Mouse (Mus musculus): ENCODE results near the gene Gm4565. TPM values are rescaled to one million over a fixed set of nuclear protein-coding genes. Genes with fewer than 3 reads are reported as not detected.
"Not testable (repeated sequence)": the region's sequence is repeated elsewhere in the genome, so short reads cannot be mapped to it uniquely, and the experiment has no call there.

The Gm4565 gene
- polyA plus RNA-seq (2015; fragmentation: Nextera tagmentation; extraction: Ambion mirVana): not detected in 2 replicates

DNA sequence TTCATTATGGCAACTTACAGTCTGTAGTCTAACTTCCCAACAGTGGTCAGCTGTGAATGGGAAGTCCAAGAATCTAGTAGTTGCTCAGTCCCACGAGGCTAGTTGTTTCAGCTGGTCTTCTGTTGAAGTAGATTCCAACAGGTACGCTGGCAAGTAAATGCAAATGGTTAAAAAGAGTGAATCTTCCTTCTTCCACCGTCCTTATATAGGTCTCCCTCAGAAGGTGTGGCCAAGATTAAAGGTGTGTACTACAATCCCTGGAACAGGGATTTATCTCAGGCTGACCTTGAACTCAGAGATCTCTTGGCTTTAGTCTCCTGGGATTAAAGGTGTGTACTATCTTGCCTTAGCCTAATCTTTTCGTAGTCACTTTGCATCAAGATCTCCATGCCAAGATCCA lies at the start of gene Gm4565:
Gene Gm4565 (minus strand): TSS at position 101 of the 400 bp plus-strand sequence.
- not testable (repeated sequence) for H3K4me2 ChIP-seq; H3K9me3 ChIP-seq (replicated peaks); H3K4me1 ChIP-seq (replicated peaks); H3K36me3 ChIP-seq (replicated peaks); ATAC-seq (ENCODE audit: insufficient read depth); H3K4me3 ChIP-seq (replicated peaks); H3K27me3 ChIP-seq; H3K9ac ChIP-seq; H3K27ac ChIP-seq (replicated peaks)
- 53% methylated on average over 2 of the region's 4 CpGs for WGBS (ENCODE audit: insufficient replicate concordance)

DNA sequence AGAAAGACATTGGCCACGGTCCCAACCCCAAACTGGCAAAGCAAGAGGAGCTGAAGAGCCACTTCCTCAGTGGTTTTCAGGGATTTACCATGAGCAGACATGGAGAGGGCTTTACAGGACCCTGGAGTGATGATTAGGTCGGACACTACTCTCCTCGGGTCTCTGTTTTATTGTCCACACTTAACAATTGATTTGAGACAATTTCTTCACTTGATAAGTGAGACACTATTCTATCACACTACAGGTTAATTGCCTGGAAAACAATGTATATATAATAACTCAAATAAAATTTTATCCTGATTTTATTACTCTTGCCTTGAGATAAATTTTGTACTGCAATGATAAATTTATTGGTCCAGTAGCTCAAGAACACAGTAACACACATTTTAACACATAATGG lies 22.7 kb downstream of the Gm4565 start, which contains the start of gene Gm4201:
Gene Gm4201 (minus strand): TSS at position 101 of the 400 bp plus-strand sequence.
- H3K36me3 ChIP-seq (replicated peaks); H3K27me3 ChIP-seq; H3K9me3 ChIP-seq (replicated peaks); H3K27ac ChIP-seq (replicated peaks); H3K4me2 ChIP-seq; H3K4me3 ChIP-seq (replicated peaks); ATAC-seq (ENCODE audit: insufficient read depth); H3K9ac ChIP-seq; H3K4me1 ChIP-seq (replicated peaks): not testable (repeated sequence)
- WGBS (ENCODE audit: insufficient replicate concordance): no CpG with 5 or more reads among the region's 3 CpGs

GRCm38 (mm10) chr7:22534787-22535186 lies 53.1 kb downstream of the Gm4565 start, which contains the start of gene Gm8677:
TSS of gene Gm8677 (minus strand) at chr7:22534887.
- not testable (repeated sequence) for H3K9me3 ChIP-seq (replicated peaks); H3K27ac ChIP-seq (replicated peaks); H3K27me3 ChIP-seq; H3K36me3 ChIP-seq (replicated peaks); H3K4me3 ChIP-seq (replicated peaks); H3K4me1 ChIP-seq (replicated peaks); H3K4me2 ChIP-seq; H3K9ac ChIP-seq; ATAC-seq (ENCODE audit: insufficient read depth)
- no CpG with 5 or more reads among the region's 1 CpGs for WGBS (ENCODE audit: insufficient replicate concordance)

Other genes with a start within 250 kb of the Gm4565 start
- gene Gm8660, start 217.1 kb downstream of the Gm4565 start, polyA plus RNA-seq (2015; fragmentation: Nextera tagmentation; extraction: Ambion mirVana): not detected in 2 replicates
- gene Vmn1r148, start 174.5 kb downstream of the Gm4565 start, polyA plus RNA-seq (2015; fragmentation: Nextera tagmentation; extraction: Ambion mirVana): not detected in 2 replicates
- gene Vmn1r149, start 149.9 kb downstream of the Gm4565 start, polyA plus RNA-seq (2015; fragmentation: Nextera tagmentation; extraction: Ambion mirVana): not detected in 2 replicates
- gene Gm10665, start 124.1 kb downstream of the Gm4565 start, polyA plus RNA-seq (2015; fragmentation: Nextera tagmentation; extraction: Ambion mirVana): not detected in 2 replicates
- not detected in 2 replicates for gene Vmn1r151, start 88.4 kb downstream of the Gm4565 start, polyA plus RNA-seq (2015; fragmentation: Nextera tagmentation; extraction: Ambion mirVana)
- gene Vmn1r152, start 65.2 kb downstream of the Gm4565 start, polyA plus RNA-seq (2015; fragmentation: Nextera tagmentation; extraction: Ambion mirVana): not detected in 2 replicates
- gene Gm8677, start 53.2 kb downstream of the Gm4565 start, polyA plus RNA-seq (2015; fragmentation: Nextera tagmentation; extraction: Ambion mirVana): not detected in 2 replicates
- gene Gm4201, start 22.8 kb downstream of the Gm4565 start, polyA plus RNA-seq (2015; fragmentation: Nextera tagmentation; extraction: Ambion mirVana): not detected in 2 replicates
- gene Vmn1r155, start 69.9 kb upstream of the Gm4565 start, polyA plus RNA-seq (2015; fragmentation: Nextera tagmentation; extraction: Ambion mirVana): not detected in 2 replicates
- gene Gm8693, start 104.2 kb upstream of the Gm4565 start, polyA plus RNA-seq (2015; fragmentation: Nextera tagmentation; extraction: Ambion mirVana): not detected in 2 replicates
- not detected in 2 replicates for gene Gm4567, start 131.6 kb upstream of the Gm4565 start, polyA plus RNA-seq (2015; fragmentation: Nextera tagmentation; extraction: Ambion mirVana)
- not detected in 2 replicates for gene Vmn1r157, start 173.6 kb upstream of the Gm4565 start, polyA plus RNA-seq (2015; fragmentation: Nextera tagmentation; extraction: Ambion mirVana)
- gene Vmn1r158, start 202.7 kb upstream of the Gm4565 start, polyA plus RNA-seq (2015; fragmentation: Nextera tagmentation; extraction: Ambion mirVana): not detected in 2 replicates